Mouse (Mus musculus) bone marrow macrophage, adult 2 months (primary cell): ENCODE results near the gene Zfand2a.

ENCODE experiments used
- CTCF ChIP-seq: IDR thresholded peaks from 2 replicates; pipeline ENCODE4 v1.5.1; 2012; ENCODE audit warnings: low read depth, mild to moderate bottlenecking, low read length, moderate library complexity
- POLR2A ChIP-seq: IDR thresholded peaks from 2 replicates; pipeline ENCODE4 v1.6.1; 2012; ENCODE audit warnings: mild to moderate bottlenecking, low read depth, low read length, borderline replicate concordance

DNA sequence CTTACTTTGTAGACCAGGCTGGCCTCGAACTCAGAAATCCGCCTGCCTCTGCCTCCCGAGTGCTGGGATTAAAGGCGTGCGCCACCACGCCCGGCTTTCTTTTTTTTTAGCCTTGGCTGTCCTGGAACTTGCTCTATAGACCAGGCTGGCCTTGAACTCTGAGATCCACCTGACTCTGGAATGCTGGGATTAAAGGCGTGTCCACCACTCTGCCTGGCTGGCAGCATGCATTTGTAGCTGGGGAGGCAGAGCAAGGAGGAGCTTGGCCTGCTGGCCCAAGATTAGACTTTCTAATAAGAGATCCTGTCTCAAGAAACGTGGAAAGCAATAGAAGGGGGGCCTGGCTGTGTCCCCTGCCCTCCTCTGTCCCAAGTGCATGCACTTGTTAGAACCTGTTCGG is 3.9 kb downstream of the Zfand2a start:
- no peak for TF ChIP-seq CTCF
- no peak for TF ChIP-seq POLR2A
